Mouse (Mus musculus): ENCODE measurements around the gene Gm21987. TPM values are rescaled to one million over a fixed set of nuclear protein-coding genes. Genes with fewer than 3 reads are reported as not detected.

Gene Gm21987
- total RNA-seq, 1 experiment = not detected

DNA sequence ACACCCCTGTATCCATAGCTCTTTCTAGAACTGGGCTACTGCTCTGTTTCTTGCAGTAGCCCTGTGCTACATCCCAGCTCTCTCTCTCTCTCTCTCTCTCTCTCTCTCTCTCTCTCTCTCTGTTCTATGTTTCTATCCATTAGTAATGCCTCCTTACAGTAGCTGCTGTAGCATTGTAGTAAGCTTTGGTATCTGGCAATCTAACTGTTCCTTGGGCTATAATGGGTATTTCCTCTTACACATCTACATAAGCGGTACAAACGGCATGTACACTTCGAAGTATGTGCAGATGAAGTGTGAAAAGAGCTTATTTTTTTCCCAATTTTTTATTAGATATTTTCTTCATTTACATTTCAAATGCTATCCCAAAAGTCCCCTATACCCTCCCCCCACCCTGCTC lies 33.1 kb downstream of the Gm21987 start:
- Histone ChIP-seq H3K4me3 (ENCODE audit: insufficient read depth in 1 of 2, low read depth in 1 of 2, low read length in 2 of 2, poor library complexity in 1 of 2, severe bottlenecking in 1 of 2) (no peak overlapping the region), H3K27ac (ENCODE audit: insufficient read depth, low read depth, low read length, poor library complexity, severe bottlenecking) (no peak overlapping the region), H3K9ac (ENCODE audit: insufficient read depth, low read depth, low read length, poor library complexity, severe bottlenecking) (no peak overlapping the region), H3K4me1 (ENCODE audit: control insufficient read depth in 2 of 2, insufficient read depth in 2 of 2, low read length in 2 of 2, poor library complexity in 1 of 2) (no peaks in the 10 kb centered on the region; a peak in 1 of 4 replicates), H3K9me3 (ENCODE audit: control insufficient read depth, insufficient read depth, low read depth, low read length) (no peaks in the 10 kb centered on the region), H3K36me3 (ENCODE audit: control insufficient read depth, insufficient read depth, low read length, poor library complexity, severe bottlenecking) (no peaks in the 10 kb centered on the region)
- TF ChIP-seq HCFC1 (IDR thresholded peaks at IDR 0.05; ENCODE audit: borderline replicate concordance, insufficient read depth, low read length) (no peak), MAFK (IDR thresholded peaks at IDR 0.05; ENCODE audit: insufficient read depth, low read depth, low read length) (no peak), ZNF384 (IDR thresholded peaks at IDR 0.05; ENCODE audit: low read depth, low read length) (no peak), ZC3H11A (IDR thresholded peaks at IDR 0.05; ENCODE audit: borderline replicate concordance, low read depth, low read length) (no peak), CHD2 (IDR thresholded peaks at IDR 0.05; ENCODE audit: low read depth, low read length) (no peak)
- in situ Hi-C loops (cut with MboI; ENCODE audit: low sequenced_read_pairs in 2 of 2, unreplicated experiment in 2 of 2) = no loop called here
- no peak for DNase-seq (ENCODE audit: low read depth, low spot score)

GRCm38 (mm10) chr16:38383683-38384082 lies 36.8 kb downstream of the Gm21987 start:
- in situ Hi-C loops (cut with MboI; ENCODE audit: low sequenced_read_pairs in 2 of 2, unreplicated experiment in 2 of 2) = no loop called here
- no peak overlapping the region for H3K4me3 ChIP-seq (ENCODE audit: insufficient read depth in 1 of 2, low read depth in 1 of 2, low read length in 2 of 2, poor library complexity in 1 of 2, severe bottlenecking in 1 of 2)
- TF ChIP-seq ZNF384 (IDR thresholded peaks at IDR 0.05; ENCODE audit: low read depth, low read length) = no peak
- TF ChIP-seq MAFK (IDR thresholded peaks at IDR 0.05; ENCODE audit: insufficient read depth, low read depth, low read length) = no peak
- TF ChIP-seq CHD2 (IDR thresholded peaks at IDR 0.05; ENCODE audit: low read depth, low read length) = no peak
- TF ChIP-seq ZC3H11A (IDR thresholded peaks at IDR 0.05; ENCODE audit: borderline replicate concordance, low read depth, low read length) = no peak
- no peak overlapping the region for H3K27ac ChIP-seq (ENCODE audit: insufficient read depth, low read depth, low read length, poor library complexity, severe bottlenecking)
- no peaks in the 10 kb centered on the region for H3K9me3 ChIP-seq (ENCODE audit: control insufficient read depth, insufficient read depth, low read depth, low read length)
- H3K4me1 ChIP-seq (ENCODE audit: control insufficient read depth in 2 of 2, insufficient read depth in 2 of 2, low read length in 2 of 2, poor library complexity in 1 of 2) = no peaks in the 10 kb centered on the region
- no peak overlapping the region for H3K9ac ChIP-seq (ENCODE audit: insufficient read depth, low read depth, low read length, poor library complexity, severe bottlenecking)
- no peaks in the 10 kb centered on the region for H3K36me3 ChIP-seq (ENCODE audit: control insufficient read depth, insufficient read depth, low read length, poor library complexity, severe bottlenecking)
- no peak for DNase-seq (ENCODE audit: low read depth, low spot score)

GRCm38 (mm10) chr16:38385184-38385634 lies 38.4 kb downstream of the Gm21987 start:
- no peak for DNase-seq (ENCODE audit: low read depth, low spot score)
- Histone ChIP-seq H3K36me3 (ENCODE audit: control insufficient read depth, insufficient read depth, low read length, poor library complexity, severe bottlenecking) (no peaks in the 10 kb centered on the region), H3K4me1 (ENCODE audit: control insufficient read depth in 2 of 2, insufficient read depth in 2 of 2, low read length in 2 of 2, poor library complexity in 1 of 2) (no peaks in the 10 kb centered on the region), H3K27ac (ENCODE audit: insufficient read depth, low read depth, low read length, poor library complexity, severe bottlenecking) (no peak overlapping the region), H3K9me3 (ENCODE audit: control insufficient read depth, insufficient read depth, low read depth, low read length) (no peaks in the 10 kb centered on the region), H3K9ac (ENCODE audit: insufficient read depth, low read depth, low read length, poor library complexity, severe bottlenecking) (no peak overlapping the region), H3K4me3 (ENCODE audit: insufficient read depth in 1 of 2, low read depth in 1 of 2, low read length in 2 of 2, poor library complexity in 1 of 2, severe bottlenecking in 1 of 2) (no peak overlapping the region)
- in situ Hi-C loops (cut with MboI; ENCODE audit: low sequenced_read_pairs in 2 of 2, unreplicated experiment in 2 of 2) = no loop called here
- no peak for TF ChIP-seq ZC3H11A (IDR thresholded peaks at IDR 0.05; ENCODE audit: borderline replicate concordance, low read depth, low read length)
- TF ChIP-seq MAFK (IDR thresholded peaks at IDR 0.05; ENCODE audit: insufficient read depth, low read depth, low read length) = no peak

- TF ChIP-seq ZC3H11A (IDR thresholded peaks at IDR 0.05; ENCODE audit: borderline replicate concordance, low read depth, low read length) = no peak
- no peak for TF ChIP-seq CHD2 (IDR thresholded peaks at IDR 0.05; ENCODE audit: low read depth, low read length)
- TF ChIP-seq ZNF384 (IDR thresholded peaks at IDR 0.05; ENCODE audit: low read depth, low read length) = no peak
- no peak for TF ChIP-seq MAFK (IDR thresholded peaks at IDR 0.05; ENCODE audit: insufficient read depth, low read depth, low read length)
- TF ChIP-seq HCFC1 (IDR thresholded peaks at IDR 0.05; ENCODE audit: borderline replicate concordance, insufficient read depth, low read length) = no peak
- DNase-seq (ENCODE audit: low read depth, low spot score) = no peak
- in situ Hi-C loops (cut with MboI; ENCODE audit: low sequenced_read_pairs in 2 of 2, unreplicated experiment in 2 of 2) = no loop called here
These were observed 38.9 kb downstream of the Gm21987 start for GRCm38 (mm10) chr16:38385700-38386099.

DNA sequence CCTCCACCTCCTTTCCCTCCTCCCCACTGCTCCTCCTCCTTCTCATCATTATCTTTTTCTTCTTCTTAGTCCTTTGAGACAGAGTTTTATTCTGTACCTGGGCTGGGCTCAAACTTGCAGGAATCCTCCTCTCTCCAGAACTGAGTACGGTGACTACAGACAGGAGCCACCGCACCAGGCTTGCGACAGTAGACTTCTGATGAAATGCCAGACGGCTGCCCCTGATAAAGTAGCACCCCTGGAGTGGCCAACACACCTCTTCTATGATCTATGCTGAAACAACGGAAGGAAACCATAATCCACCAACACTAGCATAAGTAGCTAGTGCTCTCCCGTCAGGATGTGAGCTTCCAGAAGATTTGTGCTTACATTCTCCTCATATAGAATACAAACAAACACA lies 40.5 kb downstream of the Gm21987 start:
- no peak overlapping the region for H3K4me3 ChIP-seq (ENCODE audit: insufficient read depth in 1 of 2, low read depth in 1 of 2, low read length in 2 of 2, poor library complexity in 1 of 2, severe bottlenecking in 1 of 2)
- H3K9me3 ChIP-seq (ENCODE audit: control insufficient read depth, insufficient read depth, low read depth, low read length) = no peaks in the 10 kb centered on the region
- no peak overlapping the region for H3K27ac ChIP-seq (ENCODE audit: insufficient read depth, low read depth, low read length, poor library complexity, severe bottlenecking)
- DNase-seq (ENCODE audit: low read depth, low spot score) = no peak
- no peaks in the 10 kb centered on the region for H3K36me3 ChIP-seq (ENCODE audit: control insufficient read depth, insufficient read depth, low read length, poor library complexity, severe bottlenecking)
- no peak overlapping the region for H3K9ac ChIP-seq (ENCODE audit: insufficient read depth, low read depth, low read length, poor library complexity, severe bottlenecking)
- TF ChIP-seq ZNF384 (IDR thresholded peaks at IDR 0.05; ENCODE audit: low read depth, low read length) (no peak), CHD2 (IDR thresholded peaks at IDR 0.05; ENCODE audit: low read depth, low read length) (no peak), HCFC1 (IDR thresholded peaks at IDR 0.05; ENCODE audit: borderline replicate concordance, insufficient read depth, low read length) (no peak), MAFK (IDR thresholded peaks at IDR 0.05; ENCODE audit: insufficient read depth, low read depth, low read length) (no peak), ZC3H11A (IDR thresholded peaks at IDR 0.05; ENCODE audit: borderline replicate concordance, low read depth, low read length) (no peak)
- in situ Hi-C loops (cut with MboI; ENCODE audit: low sequenced_read_pairs in 2 of 2, unreplicated experiment in 2 of 2) = no loop called here
- H3K4me1 ChIP-seq (ENCODE audit: control insufficient read depth in 2 of 2, insufficient read depth in 2 of 2, low read length in 2 of 2, poor library complexity in 1 of 2) = peaks cover under 1 to 2% of the 10 kb centered on the region in 2 experiments; a peak in 2 of 4 replicates

More at GRCm38 (mm10) chr16:38385700-38386099, 38.9 kb downstream of the Gm21987 start:
- no peaks in the 10 kb centered on the region for H3K36me3 ChIP-seq (ENCODE audit: control insufficient read depth, insufficient read depth, low read length, poor library complexity, severe bottlenecking)
- H3K27ac ChIP-seq (ENCODE audit: insufficient read depth, low read depth, low read length, poor library complexity, severe bottlenecking) = no peak overlapping the region
- H3K9ac ChIP-seq (ENCODE audit: insufficient read depth, low read depth, low read length, poor library complexity, severe bottlenecking) = no peak overlapping the region
- H3K4me3 ChIP-seq (ENCODE audit: insufficient read depth in 1 of 2, low read depth in 1 of 2, low read length in 2 of 2, poor library complexity in 1 of 2, severe bottlenecking in 1 of 2) = no peak overlapping the region
- no peaks in the 10 kb centered on the region for H3K9me3 ChIP-seq (ENCODE audit: control insufficient read depth, insufficient read depth, low read depth, low read length)
- H3K4me1 ChIP-seq (ENCODE audit: control insufficient read depth in 2 of 2, insufficient read depth in 2 of 2, low read length in 2 of 2, poor library complexity in 1 of 2) = no peaks in the 10 kb centered on the region

Measured in ES-E14 (cell line).